Mouse (Mus musculus): ENCODE results near the gene Olfr463.

- TF ChIP-seq POLR2A (IDR thresholded peaks at IDR 0.05; ENCODE audit: low read depth, low read length), result no peak
- peak; percentile 37; the same call in 1 of the 2 replicates for TF ChIP-seq CTCF (conservative IDR thresholded peaks at IDR 0.05; ENCODE audit: insufficient read depth, insufficient read length, low read depth, low read length)
Measured at GRCm38 (mm10) chr11:87883493-87883892, 13.7 kb downstream of the Olfr463 start.

Data from kidney, adult 2 months (tissue).